Mouse (Mus musculus) c-Kit-positive CD71-negative TER-119-negative erythroid progenitor cells, embryonic 14.5 days (primary cell): ENCODE data around the gene Snrpd2.

Experiments
- DNase-seq: peaks from one replicate; pipeline ENCODE4 v3.0.0-alpha.2; 2013; ENCODE audit warnings: low read depth

The Snrpd2 gene

GRCm38 (mm10) chr7:19178443-19179092, 29.0 kb downstream of the Snrpd2 start:
- peak; percentile 71 for DNase-seq

- DNase-seq: no peak
Observed at GRCm38 (mm10) chr7:19179173-19179572, 29.7 kb downstream of the Snrpd2 start.

- no peak for DNase-seq
Observed at GRCm38 (mm10) chr7:19179936-19180335, 30.4 kb downstream of the Snrpd2 start.

GRCm38 (mm10) chr7:19180862-19181429, 31.4 kb downstream of the Snrpd2 start:
- DNase-seq: no peak

- DNase-seq: no peak
Observed at GRCm38 (mm10) chr7:19184250-19184649, 34.7 kb downstream of the Snrpd2 start.

- no peak for DNase-seq
Observed at GRCm38 (mm10) chr7:19184758-19185157, 35.2 kb downstream of the Snrpd2 start.

- DNase-seq: no peak
Observed at GRCm38 (mm10) chr7:19194676-19195075, 45.2 kb downstream of the Snrpd2 start.

GRCm38 (mm10) chr7:19196676-19197075, 47.2 kb downstream of the Snrpd2 start:
- DNase-seq: no peak

GRCm38 (mm10) chr7:19197985-19198384, 48.5 kb downstream of the Snrpd2 start:
- no peak for DNase-seq

GRCm38 (mm10) chr7:19201660-19202059, 52.1 kb downstream of the Snrpd2 start:
- no peak for DNase-seq

- DNase-seq: no peak
Observed at GRCm38 (mm10) chr7:19202065-19202850, 52.7 kb downstream of the Snrpd2 start.
